9 mouse cellular contexts compared by ENCODE assay signal in the genomic region with DNA sequence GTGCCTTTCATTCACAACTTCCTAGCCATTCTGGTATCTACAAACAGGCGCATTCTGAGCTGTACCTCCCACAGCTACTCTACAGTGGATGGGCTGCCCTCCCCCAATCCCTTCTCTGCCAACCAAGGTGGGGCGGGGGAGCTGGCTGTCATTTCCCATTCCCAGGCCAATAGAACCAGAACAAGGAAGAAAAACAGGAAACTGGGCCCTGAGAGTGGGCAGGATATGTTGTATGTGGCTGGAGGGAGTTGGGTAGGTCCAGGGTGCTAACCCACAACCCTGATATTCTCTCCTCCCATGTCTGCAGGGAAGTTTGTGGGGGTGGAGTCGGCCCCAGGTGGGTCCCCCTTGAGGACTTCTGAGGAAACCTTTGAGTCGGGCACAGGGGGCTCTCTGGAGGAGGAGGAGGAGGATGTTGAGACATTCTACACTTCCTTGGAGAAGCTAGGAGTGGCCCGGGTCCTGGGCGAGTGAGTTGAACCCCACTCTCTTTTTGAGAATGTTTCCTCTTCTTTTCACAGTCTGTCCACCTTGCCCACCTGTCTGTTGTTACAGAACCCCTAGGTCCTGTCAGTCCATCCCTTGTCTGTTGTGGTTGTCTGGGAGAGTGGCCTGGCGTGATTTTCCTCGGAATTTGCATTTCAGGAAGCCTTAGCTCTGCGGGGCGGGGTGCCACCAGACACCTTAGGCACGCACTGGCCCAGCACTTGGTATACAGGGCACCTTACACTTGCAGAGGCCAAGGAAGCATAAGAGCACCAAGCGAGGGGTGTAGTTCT. TPM values are rescaled to one million over a fixed set of nuclear protein-coding genes. Genes with fewer than 3 reads are reported as not detected.
DNase-seq lines count a peak whose midpoint lies in the region; ATAC-seq lines count a peak whose summit lies in the region.
"Had no signal": no experiment of that assay in that cellular context is flagged by ENCODE, and none has a peak within 500 bp of the region (broad histone marks: within the 10 kb centered on the region; RNA-seq: fewer than 3 reads in every experiment).

No protein-coding gene starts in this region.

- no peak overlapping the region for H3K4me3 ChIP-seq in forebrain, embryonic 14.5 days (ENCODE audit: low read depth, low read length)
- H3K4me3 ChIP-seq in intestine, embryonic 15.5 days (replicated peaks) = 0 out of 2 replicates have a peak overlapping the region, but pooled peaks have one; percentile 11
- H3K4me3 ChIP-seq in liver, embryonic 16.5 days (ENCODE audit: low read depth, low read length) = peak overlapping the region; percentile 19; the same call in 1 of the 2 replicates
- peak overlapping the region; percentile 22 for H3K4me3 ChIP-seq in stomach, embryonic 16.5 days (replicated peaks; ENCODE audit: low read length)
- H3K4me3 ChIP-seq: myocyte had no signal

- H3K4me2 ChIP-seq in forebrain, embryonic 14.5 days (ENCODE audit: low read length) = 0 out of 2 replicates have a peak overlapping the region, but pooled peaks have one; percentile 16
- peak overlapping the region; percentile 52 for H3K4me2 ChIP-seq in intestine, embryonic 15.5 days (replicated peaks)
- peak overlapping the region; percentile 4; the same call in 1 of the 2 replicates for H3K4me2 ChIP-seq in liver, embryonic 16.5 days (ENCODE audit: low read depth, low read length)
- peak overlapping the region; percentile 45 for H3K4me2 ChIP-seq in stomach, embryonic 16.5 days (ENCODE audit: low read depth, low read length)

- peaks cover 15% of the 10 kb centered on the region for H3K4me1 ChIP-seq in forebrain, embryonic 14.5 days (ENCODE audit: control insufficient read depth, insufficient read depth, low read length)
- peaks cover 53% of the 10 kb centered on the region for H3K4me1 ChIP-seq in intestine, embryonic 15.5 days (replicated peaks)
- peaks cover 32% of the 10 kb centered on the region for H3K4me1 ChIP-seq in liver, embryonic 16.5 days (ENCODE audit: control insufficient read depth, low read depth, low read length)
- peaks cover 58% of the 10 kb centered on the region for H3K4me1 ChIP-seq in stomach, embryonic 16.5 days (ENCODE audit: control insufficient read depth, insufficient read depth, low read length)

- ATAC-seq in forebrain, embryonic 14.5 days = no peak
- ATAC-seq in intestine, embryonic 15.5 days = no peak
- no peak for ATAC-seq in liver, embryonic 16.5 days (ENCODE audit: low read depth)
- no peak for ATAC-seq in stomach, embryonic 16.5 days (ENCODE audit: insufficient read depth, low FRiP score)

- no peaks in the 10 kb centered on the region for H3K9me3 ChIP-seq in forebrain, embryonic 14.5 days (replicated peaks; ENCODE audit: control insufficient read depth, low read length)
- H3K9me3 ChIP-seq in intestine, embryonic 15.5 days = no peaks in the 10 kb centered on the region
- H3K9me3 ChIP-seq in liver, embryonic 16.5 days (replicated peaks; ENCODE audit: control insufficient read depth, low read length) = no peaks in the 10 kb centered on the region
- no peaks in the 10 kb centered on the region for H3K9me3 ChIP-seq in stomach, embryonic 16.5 days (replicated peaks; ENCODE audit: control insufficient read depth, low read length)

- 16% methylated on average over 12 of the region's 12 CpGs for WGBS in forebrain, embryonic 14.5 days
- WGBS in intestine, embryonic 15.5 days = 44% methylated on average over 12 of the region's 12 CpGs
- WGBS in liver, embryonic 16.5 days (ENCODE audit: insufficient replicate concordance) = 23% methylated on average over 12 of the region's 12 CpGs
- WGBS in stomach, embryonic 16.5 days = 39% methylated on average over 12 of the region's 12 CpGs

- peaks cover 65% of the 10 kb centered on the region for H3K27me3 ChIP-seq in forebrain, embryonic 14.5 days (replicated peaks; ENCODE audit: control insufficient read depth, insufficient read depth, low read length)
- H3K27me3 ChIP-seq in intestine, embryonic 15.5 days (replicated peaks) = peaks cover 47% of the 10 kb centered on the region
- H3K27me3 ChIP-seq in liver, embryonic 16.5 days (ENCODE audit: control insufficient read depth, insufficient read depth, low read depth, low read length) = peaks cover 71% of the 10 kb centered on the region
- H3K27me3 ChIP-seq in stomach, embryonic 16.5 days (ENCODE audit: control insufficient read depth, insufficient read depth, low read length) = peaks cover 24% of the 10 kb centered on the region

- H3K27ac ChIP-seq in forebrain, embryonic 14.5 days (ENCODE audit: low read depth, low read length) = no peak overlapping the region
- H3K27ac ChIP-seq in intestine, embryonic 15.5 days = no peak overlapping the region
- no peak overlapping the region for H3K27ac ChIP-seq in liver, embryonic 16.5 days (ENCODE audit: low read length)
- H3K27ac ChIP-seq in stomach, embryonic 16.5 days (ENCODE audit: low read length) = no peak overlapping the region

- H3K36me3 ChIP-seq in forebrain, embryonic 14.5 days (ENCODE audit: control insufficient read depth, insufficient read depth, low read length) = peaks cover 5% of the 10 kb centered on the region; the same call in 1 of the 2 replicates
- H3K36me3 ChIP-seq in intestine, embryonic 15.5 days = peaks cover 5% of the 10 kb centered on the region
- H3K36me3 ChIP-seq in liver, embryonic 16.5 days (ENCODE audit: control insufficient read depth, insufficient read depth) = no peaks in the 10 kb centered on the region
- H3K36me3 ChIP-seq in stomach, embryonic 16.5 days (ENCODE audit: control insufficient read depth, insufficient read depth, low read length) = no peaks in the 10 kb centered on the region

- H3K9ac ChIP-seq in forebrain, embryonic 14.5 days (ENCODE audit: low read length) = no peak overlapping the region
- peak overlapping the region; percentile 5; the same call in 1 of the 2 replicates for H3K9ac ChIP-seq in intestine, embryonic 15.5 days
- no peak overlapping the region for H3K9ac ChIP-seq in liver, embryonic 16.5 days (ENCODE audit: low read depth, low read length)
- H3K9ac ChIP-seq in stomach, embryonic 16.5 days (ENCODE audit: low read length) = 0 out of 2 replicates have a peak overlapping the region, but pooled peaks have one; percentile 59

- peak; percentile 9 to 13 for DNase-seq in cerebellum, adult 18-20 months
- DNase-seq in cerebellum, adult 11 months = no peak
- DNase-seq in forebrain, embryonic 14.5 days (ENCODE audit: low spot score) = no peak
- DNase-seq in urinary bladder, postnatal 14 days (ENCODE audit: low spot score) = no peak
- DNase-seq in layer of hippocampus, adult 18-20 months (ENCODE audit: low spot score in 2 of 2) = no peak

RNA-seq across cellular contexts. Expression of a gene that starts 3.1 kb away (rescaled TPM):
- 3.0 and 4.3 TPM in 2 replicates for polyA plus RNA-seq in forebrain, embryonic 14.5 days (2014; fragmentation: Nextera tagmentation; extraction: Ambion mirVana)
- polyA plus RNA-seq in intestine, embryonic 15.5 days (2015; fragmentation: Nextera tagmentation; extraction: Ambion mirVana) = 16.5 and 22.0 TPM in 2 replicates
- polyA plus RNA-seq in liver, embryonic 16.5 days (2015; fragmentation: Nextera tagmentation; extraction: Ambion mirVana) = 3.7 and 4.8 TPM in 2 replicates
- 21.4 and 25.3 TPM in 2 replicates for polyA plus RNA-seq in stomach, embryonic 16.5 days (2015; fragmentation: Nextera tagmentation; extraction: Ambion mirVana)
- 1 to 10 TPM; 3.3 TPM for total RNA-seq in layer of hippocampus, adult 18-20 months (2021)

RNA-seq across cellular contexts. Expression of a gene that starts 3.2 kb away (rescaled TPM):
- polyA plus RNA-seq in forebrain, embryonic 14.5 days (2014; fragmentation: Nextera tagmentation; extraction: Ambion mirVana) = 56.8 and 60.4 TPM in 2 replicates
- polyA plus RNA-seq in intestine, embryonic 15.5 days (2015; fragmentation: Nextera tagmentation; extraction: Ambion mirVana) = 21.5 and 25.5 TPM in 2 replicates
- 5.3 and 6.9 TPM in 2 replicates for polyA plus RNA-seq in liver, embryonic 16.5 days (2015; fragmentation: Nextera tagmentation; extraction: Ambion mirVana)
- polyA plus RNA-seq in stomach, embryonic 16.5 days (2015; fragmentation: Nextera tagmentation; extraction: Ambion mirVana) = 39.1 and 40.3 TPM in 2 replicates
- total RNA-seq in layer of hippocampus, adult 18-20 months (2021) = 10 to 100 TPM; 24.2 to 26.0 TPM

RNA-seq across cellular contexts. Expression of a gene that starts 9.0 kb away (rescaled TPM):
- polyA plus RNA-seq in forebrain, embryonic 14.5 days (2014; fragmentation: Nextera tagmentation; extraction: Ambion mirVana) = 16.3 and 20.5 TPM in 2 replicates
- 35.1 and 38.1 TPM in 2 replicates for polyA plus RNA-seq in intestine, embryonic 15.5 days (2015; fragmentation: Nextera tagmentation; extraction: Ambion mirVana)
- polyA plus RNA-seq in liver, embryonic 16.5 days (2015; fragmentation: Nextera tagmentation; extraction: Ambion mirVana) = 14.9 and 15.5 TPM in 2 replicates
- 34.0 and 38.5 TPM in 2 replicates for polyA plus RNA-seq in stomach, embryonic 16.5 days (2015; fragmentation: Nextera tagmentation; extraction: Ambion mirVana)
- total RNA-seq in layer of hippocampus, adult 18-20 months (2021) = 10 to 100 TPM; 29.9 to 35.6 TPM

RNA-seq across cellular contexts. Expression of a gene that starts 10.9 kb away (rescaled TPM):
- polyA plus RNA-seq in forebrain, embryonic 14.5 days (2014; fragmentation: Nextera tagmentation; extraction: Ambion mirVana) = 72.2 and 79.3 TPM in 2 replicates
- 57.9 and 61.9 TPM in 2 replicates for polyA plus RNA-seq in intestine, embryonic 15.5 days (2015; fragmentation: Nextera tagmentation; extraction: Ambion mirVana)
- polyA plus RNA-seq in liver, embryonic 16.5 days (2015; fragmentation: Nextera tagmentation; extraction: Ambion mirVana) = 36.4 and 39.2 TPM in 2 replicates
- polyA plus RNA-seq in stomach, embryonic 16.5 days (2015; fragmentation: Nextera tagmentation; extraction: Ambion mirVana) = 62.4 and 63.1 TPM in 2 replicates
- total RNA-seq in layer of hippocampus, adult 18-20 months (2021) = 10 to 100 TPM; 39.2 to 42.8 TPM

RNA-seq across cellular contexts. Expression of a gene that starts 11.0 kb away (rescaled TPM):
- polyA plus RNA-seq in forebrain, embryonic 14.5 days (2014; fragmentation: Nextera tagmentation; extraction: Ambion mirVana) = 29.9 and 30.9 TPM in 2 replicates
- 60.7 and 67.8 TPM in 2 replicates for polyA plus RNA-seq in intestine, embryonic 15.5 days (2015; fragmentation: Nextera tagmentation; extraction: Ambion mirVana)
- 46.1 and 47.2 TPM in 2 replicates for polyA plus RNA-seq in liver, embryonic 16.5 days (2015; fragmentation: Nextera tagmentation; extraction: Ambion mirVana)
- 67.4 and 69.6 TPM in 2 replicates for polyA plus RNA-seq in stomach, embryonic 16.5 days (2015; fragmentation: Nextera tagmentation; extraction: Ambion mirVana)
- total RNA-seq in layer of hippocampus, adult 18-20 months (2021) = 10 to 100 TPM; 11.3 to 11.7 TPM

Comparison
In these comparisons a context has a peak if more than half of its experiments do, and no peak if none do; other contexts are left out.
1. DNase-seq: peak in cerebellum, adult 18-20 months (2 of 2); none in cerebellum, adult 11 months (single experiment), forebrain, embryonic 14.5 days (single experiment), urinary bladder, postnatal 14 days (single experiment) and layer of hippocampus, adult 18-20 months (0 of 2).
2. H3K9ac ChIP-seq: peak in intestine, embryonic 15.5 days (single experiment) and stomach, embryonic 16.5 days (single experiment); none in forebrain, embryonic 14.5 days (single experiment) and liver, embryonic 16.5 days (single experiment).
3. Peak in every context shown above with its lines, with median percentiles within 50 percentile points of each other: H3K4me2 ChIP-seq.